Mouse (Mus musculus) embryonic facial prominence, embryonic 15.5 days (tissue): ENCODE data around the gene Parg. TPM values are rescaled to one million over a fixed set of nuclear protein-coding genes. Genes with fewer than 3 reads are reported as not detected.

Experiments used
- ATAC-seq: fragments of 200-750 bp; cut with Nextera tagmentation; 2 replicates; pipeline ENCODE4 v1.8.0; 2017; ENCODE audit warnings: low read depth, moderate TSS enrichment; ENCODE audit not compliant: insufficient number of reproducible peaks, low FRiP score, low TSS enrichment
- H3K27ac ChIP-seq: fragments of 300-500 bp; sonication (generic); replicated peaks from 2 replicates; pipeline ENCODE4 v1.5.1; 2015; ENCODE audit warnings: mild to moderate bottlenecking, inconsistent platforms
- H3K27me3 ChIP-seq: fragments of 300-500 bp; sonication (generic); 2 replicates; pipeline ENCODE4 v1.6.1; 2015; ENCODE audit warnings: inconsistent platforms
- H3K36me3 ChIP-seq: fragments of 300-500 bp; sonication (generic); 2 replicates; pipeline ENCODE4 v1.6.1; 2015; ENCODE audit warnings: mild to moderate bottlenecking, inconsistent platforms
- H3K4me1 ChIP-seq: fragments of 300-500 bp; sonication (generic); 2 replicates; pipeline ENCODE4 v1.6.1; 2015; ENCODE audit warnings: inconsistent platforms
- H3K4me2 ChIP-seq: fragments of 300-500 bp; sonication (generic); replicated peaks from 2 replicates; pipeline ENCODE4 v1.6.1; 2015; ENCODE audit warnings: mild to moderate bottlenecking, inconsistent platforms
- H3K4me3 ChIP-seq: fragments of 300-500 bp; sonication (generic); replicated peaks from 2 replicates; pipeline ENCODE4 v1.5.1; 2015; ENCODE audit warnings: mild to moderate bottlenecking, inconsistent platforms
- H3K9ac ChIP-seq: fragments of 300-500 bp; sonication (generic); 2 replicates; pipeline ENCODE4 v1.6.1; 2015; ENCODE audit warnings: inconsistent platforms
- H3K9me3 ChIP-seq: fragments of 300-500 bp; sonication (generic); replicated peaks from 2 replicates; pipeline ENCODE4 v1.6.1; 2016; ENCODE audit warnings: inconsistent platforms
- WGBS: fragments of 180-500 bp; shearing (Covaris S2); methylation state at CpG from one replicate; pipeline ENCODE4 v1.1.7; 2015; 5-methylcytosine and 5-hydroxymethylcytosine counted together
- polyA plus RNA-seq: library from polyadenylated mRNA; unstranded; fragments of >200 nt; fragmentation: Nextera tagmentation; extraction: Ambion mirVana; gene quantifications from 2 replicates; pipeline ENCODE4 v1.2.1, GENCODE M21; 2015

The Parg gene
- polyA plus RNA-seq, 1 experiment from 2014 or later = 39.2 TPM

DNA sequence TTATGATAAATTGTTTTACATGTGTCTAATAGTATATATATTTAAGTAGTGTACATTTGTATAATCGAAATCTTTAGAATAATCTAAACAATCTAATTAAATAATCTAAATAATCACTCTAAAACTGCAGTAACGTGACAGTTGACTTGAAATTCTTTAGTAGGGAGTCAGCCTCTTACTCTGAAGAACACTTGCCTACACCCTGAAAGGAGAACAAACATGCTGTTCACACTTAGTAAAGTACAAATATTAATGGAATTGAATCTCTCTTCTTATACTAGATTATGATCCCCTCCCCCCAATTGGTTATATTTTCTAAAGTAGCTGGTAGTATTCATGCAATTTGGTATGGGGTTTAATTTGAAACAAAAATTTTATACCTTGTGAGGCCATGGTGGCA, 60.0 kb downstream of the Parg start:
- H3K4me3 ChIP-seq = no peak overlapping the region
- WGBS = 85% methylated on average over 2 of the region's 2 CpGs
- H3K4me2 ChIP-seq = no peak overlapping the region
- no peak overlapping the region for H3K27ac ChIP-seq
- H3K4me1 ChIP-seq = no peaks in the 10 kb centered on the region
- no peak overlapping the region for H3K9ac ChIP-seq
- peaks cover 24% of the 10 kb centered on the region for H3K36me3 ChIP-seq
- no peaks in the 10 kb centered on the region for H3K9me3 ChIP-seq
- no peak for ATAC-seq
- H3K27me3 ChIP-seq = no peaks in the 10 kb centered on the region

DNA sequence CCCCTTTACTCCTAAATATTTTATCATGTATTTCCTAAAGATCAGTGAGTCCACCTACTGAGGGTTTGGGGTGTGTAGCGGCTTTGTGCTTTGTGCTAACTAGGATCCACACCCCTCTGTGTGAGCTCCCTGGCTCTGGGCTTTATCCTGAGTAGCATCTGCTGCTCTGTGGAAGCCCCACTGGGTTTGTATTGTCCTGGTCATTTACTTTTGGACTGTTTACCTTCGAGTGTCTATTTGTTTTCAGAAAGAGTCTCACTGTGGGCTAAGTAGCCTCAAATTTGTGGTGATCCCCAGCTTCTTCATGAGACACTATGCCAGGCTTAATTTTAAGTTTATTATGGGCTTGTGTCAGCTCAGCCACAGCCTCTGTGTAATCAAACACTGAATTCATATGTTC, 67.2 kb downstream of the Parg start:
- no peak overlapping the region for H3K27ac ChIP-seq
- no peaks in the 10 kb centered on the region for H3K9me3 ChIP-seq
- no peak for ATAC-seq
- no peak overlapping the region for H3K9ac ChIP-seq
- 72% methylated on average over 2 of the region's 2 CpGs for WGBS
- H3K27me3 ChIP-seq = no peaks in the 10 kb centered on the region
- no peak overlapping the region for H3K4me3 ChIP-seq
- no peak overlapping the region for H3K4me2 ChIP-seq
- no peaks in the 10 kb centered on the region for H3K4me1 ChIP-seq
- H3K36me3 ChIP-seq = peaks cover 17% of the 10 kb centered on the region

DNA sequence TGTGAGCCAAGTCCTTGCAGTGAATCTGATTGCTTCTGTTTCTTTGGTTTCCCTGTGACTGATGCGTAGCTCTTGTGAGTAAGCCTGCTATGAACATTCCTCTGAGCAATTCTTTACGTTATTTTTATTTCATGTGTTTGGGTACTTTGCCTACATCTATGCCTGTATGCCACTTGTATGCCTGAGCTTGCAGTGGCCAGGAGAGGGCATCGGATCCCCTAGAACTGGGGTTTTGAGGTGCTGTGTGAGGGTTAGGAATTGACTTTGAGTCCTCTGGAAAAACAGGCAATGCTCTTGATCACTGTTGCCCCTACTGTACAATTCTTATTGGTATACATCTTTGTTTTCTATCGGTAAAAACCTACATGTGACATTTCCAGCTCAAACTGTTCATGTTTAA, 67.8 kb downstream of the Parg start:
- no peak overlapping the region for H3K4me3 ChIP-seq
- peaks cover 17% of the 10 kb centered on the region for H3K36me3 ChIP-seq
- H3K9me3 ChIP-seq = no peaks in the 10 kb centered on the region
- H3K9ac ChIP-seq = no peak overlapping the region
- no peak overlapping the region for H3K4me2 ChIP-seq
- H3K4me1 ChIP-seq = no peaks in the 10 kb centered on the region
- no peaks in the 10 kb centered on the region for H3K27me3 ChIP-seq
- 90% methylated on average over 4 of the region's 4 CpGs for WGBS
- ATAC-seq = no peak
- no peak overlapping the region for H3K27ac ChIP-seq

DNA sequence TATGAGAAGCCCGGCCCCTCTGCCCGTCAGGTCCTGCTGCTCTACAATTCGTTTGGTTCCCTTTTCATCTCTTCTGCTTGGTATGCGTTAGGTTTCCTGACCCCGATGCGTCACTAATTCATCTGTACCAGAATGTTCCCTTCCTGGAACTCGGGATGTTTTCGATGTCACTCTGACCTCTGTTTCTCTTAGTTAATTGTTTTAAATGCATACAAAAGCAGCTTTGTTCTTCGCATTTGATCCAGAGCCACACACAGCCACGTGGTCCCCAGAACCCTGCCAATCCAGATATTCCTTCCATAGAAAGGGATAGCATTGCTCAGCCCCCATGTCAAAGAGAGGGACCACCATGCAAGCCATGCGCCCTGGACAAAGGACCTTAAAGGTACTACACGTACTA, 99.9 kb downstream of the Parg start:
- Histone ChIP-seq H3K4me2 (no peak overlapping the region), H3K36me3 (0 out of 2 replicates have a peak, but pooled peaks cover 8% of the 10 kb centered on the region), H3K9me3 (no peaks in the 10 kb centered on the region), H3K27me3 (no peaks in the 10 kb centered on the region), H3K27ac (no peak overlapping the region), H3K4me1 (no peaks in the 10 kb centered on the region), H3K4me3 (no peak overlapping the region), H3K9ac (no peak overlapping the region)
- WGBS = 49% methylated on average over 12 of the region's 12 CpGs
- ATAC-seq = no peak

DNA sequence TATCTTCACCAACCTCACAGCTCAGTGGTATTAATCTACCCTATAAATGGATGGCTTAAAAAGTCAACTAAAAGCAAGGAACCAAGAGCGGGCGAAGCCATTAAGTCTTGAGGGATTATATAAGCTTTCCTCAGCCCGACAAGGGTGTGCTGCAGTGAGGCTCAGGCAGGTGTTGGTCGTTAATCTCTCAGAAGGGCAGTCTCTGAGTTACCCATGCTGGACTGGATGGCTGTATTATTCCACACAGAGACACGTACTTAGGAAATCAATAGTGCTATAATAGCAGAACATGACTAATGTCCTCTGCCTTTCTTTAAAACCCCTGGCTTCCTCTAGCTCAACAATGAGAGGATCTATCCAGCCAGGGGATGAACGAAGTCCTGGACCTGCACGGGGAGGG, 100.7 kb downstream of the Parg start:
- Histone ChIP-seq H3K4me3 (no peak overlapping the region), H3K27me3 (no peaks in the 10 kb centered on the region), H3K9ac (no peak overlapping the region), H3K36me3 (0 out of 2 replicates have a peak, but pooled peaks cover 8% of the 10 kb centered on the region), H3K4me1 (no peaks in the 10 kb centered on the region), H3K27ac (no peak overlapping the region), H3K4me2 (no peak overlapping the region), H3K9me3 (no peaks in the 10 kb centered on the region)
- no peak for ATAC-seq
- 84% methylated on average over 7 of the region's 7 CpGs for WGBS

DNA sequence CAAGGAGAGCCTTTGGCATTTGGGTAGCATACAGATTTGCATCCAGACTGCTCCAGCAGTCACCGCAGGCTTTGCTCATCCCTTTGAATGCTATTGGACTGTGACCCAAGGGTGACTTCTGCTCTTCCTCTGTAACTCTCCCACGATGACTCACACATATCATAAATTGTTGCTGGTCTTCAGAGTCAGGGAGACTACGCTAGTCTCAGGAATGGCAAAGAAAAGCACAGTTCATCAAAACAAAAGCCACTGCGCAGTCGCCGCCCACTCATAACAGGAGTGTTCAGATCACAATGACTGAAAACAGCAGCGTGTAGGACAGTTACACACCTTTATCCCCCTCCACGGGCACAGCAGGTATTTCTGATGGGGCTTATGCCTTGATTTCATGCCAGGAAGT, 103.2 kb downstream of the Parg start:
- Histone ChIP-seq H3K36me3 (no peaks in the 10 kb centered on the region), H3K9me3 (no peaks in the 10 kb centered on the region), H3K4me2 (no peak overlapping the region), H3K27ac (no peak overlapping the region), H3K4me3 (no peak overlapping the region), H3K4me1 (no peaks in the 10 kb centered on the region), H3K27me3 (no peaks in the 10 kb centered on the region), H3K9ac (no peak overlapping the region)
- no peak for ATAC-seq
- WGBS = 90% methylated on average over 8 of the region's 8 CpGs

DNA sequence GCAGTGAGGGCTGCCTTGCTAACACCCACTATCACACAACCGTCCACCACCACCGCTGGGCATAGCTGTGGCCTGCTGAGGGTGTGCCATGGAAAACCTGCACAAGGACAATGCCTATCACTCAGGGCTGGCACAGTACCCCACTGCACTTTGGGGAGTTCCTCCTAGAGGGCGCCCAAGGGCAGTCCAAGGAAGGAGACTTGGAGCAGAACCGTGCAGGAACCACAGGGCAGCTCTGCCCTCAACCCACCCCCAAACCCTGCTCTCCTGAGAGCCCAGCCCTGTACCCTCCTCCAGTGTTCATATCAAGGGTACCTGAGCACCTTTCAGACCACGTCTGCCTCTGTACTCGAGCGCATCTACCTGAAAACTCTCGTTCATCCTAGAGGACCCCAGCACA, 108.1 kb downstream of the Parg start:
- Histone ChIP-seq H3K36me3 (no peaks in the 10 kb centered on the region), H3K27ac (no peak overlapping the region), H3K27me3 (no peaks in the 10 kb centered on the region), H3K4me2 (no peak overlapping the region), H3K9me3 (no peaks in the 10 kb centered on the region), H3K9ac (no peak overlapping the region), H3K4me3 (no peak overlapping the region), H3K4me1 (no peaks in the 10 kb centered on the region)
- 43% methylated on average over 8 of the region's 8 CpGs for WGBS
- no peak for ATAC-seq

DNA sequence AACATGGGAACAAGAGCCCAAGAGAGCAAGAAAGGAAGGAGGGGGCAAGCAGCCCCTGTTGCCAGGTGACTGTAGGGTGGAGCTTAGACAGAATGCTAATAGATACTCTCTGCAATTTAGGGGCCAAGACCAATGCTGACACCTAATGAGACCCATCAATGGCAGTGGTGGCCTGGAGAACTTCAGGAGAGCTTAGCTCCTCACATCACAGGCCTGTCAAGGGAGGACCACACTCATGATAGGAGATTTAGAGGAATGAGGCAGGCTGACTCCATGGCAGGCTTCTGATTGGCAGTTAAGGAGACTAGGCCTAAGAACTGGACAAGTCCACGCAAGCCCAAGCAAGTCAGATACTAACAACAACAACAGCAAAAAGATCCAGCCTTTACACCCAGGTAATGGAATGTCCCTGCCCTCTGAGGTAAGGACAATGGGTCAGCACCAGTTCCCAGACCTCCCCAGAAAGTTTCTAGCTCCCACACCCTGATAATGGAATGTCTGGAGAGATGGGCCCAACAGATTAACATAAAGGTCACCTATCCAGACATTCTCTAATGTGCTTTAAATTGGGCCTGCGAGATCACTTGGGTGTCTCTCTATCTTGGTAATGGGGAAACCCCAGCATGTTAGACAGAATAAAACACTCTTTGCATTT, 109.8 kb downstream of the Parg start:
- H3K27me3 ChIP-seq = no peaks in the 10 kb centered on the region
- no peaks in the 10 kb centered on the region for H3K9me3 ChIP-seq
- 93% methylated on average over 2 of the region's 2 CpGs for WGBS
- H3K4me3 ChIP-seq = no peak overlapping the region
- H3K36me3 ChIP-seq = no peaks in the 10 kb centered on the region
- H3K27ac ChIP-seq = no peak overlapping the region
- no peaks in the 10 kb centered on the region for H3K4me1 ChIP-seq
- no peak overlapping the region for H3K9ac ChIP-seq
- no peak for ATAC-seq
- no peak overlapping the region for H3K4me2 ChIP-seq

DNA sequence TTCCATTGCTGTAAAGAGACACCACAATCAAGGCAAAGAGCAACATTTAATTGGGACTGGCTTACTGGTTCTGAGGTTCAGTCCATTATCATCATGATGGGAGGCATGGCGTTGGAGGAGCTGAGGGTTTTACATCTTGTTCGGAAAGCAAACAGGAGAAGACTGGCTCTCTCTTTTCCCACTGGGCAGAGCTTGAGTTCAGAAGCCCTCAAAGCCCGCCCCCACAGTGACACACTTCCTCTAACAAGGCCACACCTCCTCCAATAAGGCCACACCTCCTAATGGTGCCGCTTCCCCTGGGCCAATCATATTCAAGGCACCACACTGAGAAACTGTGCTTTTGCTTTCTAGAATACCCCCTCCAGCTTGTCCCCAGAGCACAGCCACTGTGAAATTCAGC, 116.1 kb downstream of the Parg start:
- no peak overlapping the region for H3K4me3 ChIP-seq
- H3K4me2 ChIP-seq = no peak overlapping the region
- no peaks in the 10 kb centered on the region for H3K9me3 ChIP-seq
- ATAC-seq = no peak
- no peaks in the 10 kb centered on the region for H3K27me3 ChIP-seq
- WGBS = 5% methylated on average over 4 of the region's 4 CpGs
- no peak overlapping the region for H3K9ac ChIP-seq
- peaks cover 13% of the 10 kb centered on the region; the same call in 1 of the 2 replicates for H3K4me1 ChIP-seq
- H3K36me3 ChIP-seq = no peaks in the 10 kb centered on the region
- H3K27ac ChIP-seq = no peak overlapping the region

DNA sequence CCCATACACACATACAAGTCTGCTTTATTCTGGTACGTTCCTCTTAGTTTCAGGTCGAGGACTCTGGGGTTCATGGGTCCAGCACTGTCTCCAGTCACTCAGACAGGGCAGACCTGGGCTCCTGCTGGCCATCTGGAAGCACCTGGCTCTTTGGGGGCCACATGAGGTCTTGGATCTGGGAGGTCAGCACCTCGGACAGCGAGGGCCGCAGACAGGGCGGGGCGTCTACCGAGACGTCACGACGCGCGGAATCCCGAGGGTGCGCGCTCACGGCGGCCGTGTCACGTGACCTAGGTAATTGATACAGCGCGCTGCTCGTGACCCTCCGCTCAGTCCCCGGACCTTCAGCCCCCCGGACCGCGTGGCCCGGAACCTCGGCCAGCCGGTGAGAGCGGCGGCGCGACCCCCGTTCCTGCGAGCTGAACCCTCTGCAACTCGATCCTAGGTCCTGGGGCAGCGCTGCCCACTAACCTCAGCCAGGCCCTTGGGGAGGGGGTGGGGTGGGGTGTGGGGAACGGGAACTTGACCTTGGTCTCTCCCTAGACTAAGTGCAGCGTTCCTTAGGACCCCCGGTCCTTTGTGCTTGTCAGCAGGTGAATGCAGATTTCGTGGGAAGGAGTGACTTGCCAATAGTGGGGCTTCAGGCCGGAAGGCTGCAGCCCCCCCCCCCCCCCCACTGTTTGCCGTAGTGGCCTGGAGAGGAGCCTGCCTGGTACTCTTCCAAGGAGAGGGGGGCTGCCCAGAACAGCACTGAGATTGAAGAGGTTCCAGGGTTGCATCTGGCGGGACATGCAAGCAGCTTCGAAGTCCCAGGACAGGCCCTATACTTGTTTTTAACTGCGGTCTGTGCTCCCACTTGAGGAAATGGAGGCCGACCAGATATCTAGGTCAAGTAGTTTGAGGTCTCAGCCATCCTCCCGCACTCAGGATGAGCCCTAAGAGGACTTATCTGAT, 120.3 kb downstream of the Parg start, which contains the start of gene Ogdhl:
Gene Ogdhl (plus strand): TSS at position 288 of the 954 bp plus-strand sequence.
- ATAC-seq = peak; percentile 76
- Histone ChIP-seq H3K9me3 (no peaks in the 10 kb centered on the region), H3K4me2 (peak within 1 kb of the TSS; percentile 90), H3K27me3 (no peaks in the 10 kb centered on the region), H3K36me3 (no peaks in the 10 kb centered on the region), H3K27ac (no peak within 1 kb of the TSS), H3K4me1 (peaks cover 13% of the 10 kb centered on the region; the same call in 1 of the 2 replicates), H3K9ac (peak within 1 kb of the TSS; percentile 55), H3K4me3 (peak within 1 kb of the TSS; percentile 72)
- 4% methylated on average over 48 of the region's 50 CpGs for WGBS

DNA sequence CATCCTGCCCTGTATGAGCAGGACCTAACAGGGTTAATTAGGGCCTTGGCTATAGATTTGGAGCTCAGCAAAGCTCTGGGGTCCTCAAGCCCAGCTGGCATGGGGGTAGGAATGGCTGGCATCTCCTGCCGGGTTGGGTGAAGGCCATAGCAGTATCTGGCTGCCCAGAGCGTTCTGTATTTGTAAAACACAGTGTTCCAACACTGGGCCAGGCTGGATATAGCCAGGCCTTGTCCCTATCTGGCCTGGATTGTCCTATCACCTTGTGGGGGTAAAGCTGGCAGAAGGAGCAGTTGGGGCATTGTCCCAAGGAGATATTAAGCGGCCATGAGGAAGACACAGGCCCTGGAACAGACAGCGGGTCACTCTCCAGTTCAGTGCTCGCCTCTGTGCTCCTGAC, 121.5 kb downstream of the Parg start:
- H3K9me3 ChIP-seq = no peaks in the 10 kb centered on the region
- H3K27ac ChIP-seq = no peak overlapping the region
- H3K36me3 ChIP-seq = no peaks in the 10 kb centered on the region
- H3K4me1 ChIP-seq = peaks cover 13% of the 10 kb centered on the region; the same call in 1 of the 2 replicates
- H3K9ac ChIP-seq = no peak overlapping the region
- no peak overlapping the region for H3K4me2 ChIP-seq
- H3K4me3 ChIP-seq = no peak overlapping the region
- WGBS = 91% methylated on average over 5 of the region's 5 CpGs
- no peak for ATAC-seq
- no peaks in the 10 kb centered on the region for H3K27me3 ChIP-seq
